Mouse (Mus musculus): ENCODE measurements around the gene Meaf6.

- TF ChIP-seq POLR2A (IDR thresholded peaks at IDR 0.05; ENCODE audit: low read depth, low read length) (no peak), CTCF (conservative IDR thresholded peaks at IDR 0.05; ENCODE audit: insufficient read depth, insufficient read length, low read depth, low read length) (no peak)
Observed at GRCm38 (mm10) chr4:125155646-125156045, 70.7 kb downstream of the Meaf6 start.
